Mouse (Mus musculus): ENCODE data around the gene Senp7. TPM values are rescaled to one million over a fixed set of nuclear protein-coding genes. Genes with fewer than 3 reads are reported as not detected.
"Not testable (repeated sequence)": the region's sequence is repeated elsewhere in the genome, so short reads cannot be mapped to it uniquely, and the experiment has no call there.

Senp7 gene
- polyA plus RNA-seq, 1 experiment, result 3.6 TPM

- no peak overlapping the region for H3K4me3 ChIP-seq (ENCODE audit: extremely low read depth, insufficient read depth, insufficient read length)
- 89% methylated on average over 3 of the region's 3 CpGs for WGBS
- no peaks in the 10 kb centered on the region for H3K4me1 ChIP-seq (ENCODE audit: control insufficient read depth, insufficient read depth, insufficient read length)
- no peak for DNase-seq (ENCODE audit: low read depth in 1 of 2, low spot score in 2 of 2)
- TF ChIP-seq CTCF (IDR thresholded peaks at IDR 0.05; ENCODE audit: extremely low read depth, insufficient read depth, insufficient read length, insufficient replicate concordance) (no peak), POLR2A (IDR thresholded peaks at IDR 0.05; ENCODE audit: low read depth, low read length) (no peak)
- H3K36me3 ChIP-seq (ENCODE audit: control insufficient read depth, insufficient read depth, low read length), result peaks cover 16% of the 10 kb centered on the region
- H3K27me3 ChIP-seq (ENCODE audit: control insufficient read depth, insufficient read depth, low read length), result no peaks in the 10 kb centered on the region
- H3K27ac ChIP-seq (ENCODE audit: insufficient read depth, low read length), result no peak overlapping the region
These were observed 67.6 kb downstream of the Senp7 start for GRCm38 (mm10) chr16:56115706-56116105.

GRCm38 (mm10) chr16:56116155-56116554 lies 68.0 kb downstream of the Senp7 start:
- Histone ChIP-seq H3K27ac (ENCODE audit: insufficient read depth, low read length) (no peak overlapping the region), H3K36me3 (ENCODE audit: control insufficient read depth, insufficient read depth, low read length) (peaks cover 17% of the 10 kb centered on the region), H3K4me1 (ENCODE audit: control insufficient read depth, insufficient read depth, insufficient read length) (no peaks in the 10 kb centered on the region), H3K4me3 (ENCODE audit: extremely low read depth, insufficient read depth, insufficient read length) (no peak overlapping the region), H3K27me3 (ENCODE audit: control insufficient read depth, insufficient read depth, low read length) (no peaks in the 10 kb centered on the region)
- 90% methylated on average over 5 of the region's 5 CpGs for WGBS
- no peak for DNase-seq (ENCODE audit: low read depth in 1 of 2, low spot score in 2 of 2)
- no peak for TF ChIP-seq CTCF (IDR thresholded peaks at IDR 0.05; ENCODE audit: extremely low read depth, insufficient read depth, insufficient read length, insufficient replicate concordance)
- TF ChIP-seq POLR2A (IDR thresholded peaks at IDR 0.05; ENCODE audit: low read depth, low read length), result no peak

GRCm38 (mm10) chr16:56117327-56118180 lies 69.4 kb downstream of the Senp7 start:
- peaks cover 15% of the 10 kb centered on the region for H3K36me3 ChIP-seq (ENCODE audit: control insufficient read depth, insufficient read depth, low read length)
- TF ChIP-seq POLR2A (IDR thresholded peaks at IDR 0.05; ENCODE audit: low read depth, low read length) (no peak), CTCF (IDR thresholded peaks at IDR 0.05; ENCODE audit: extremely low read depth, insufficient read depth, insufficient read length, insufficient replicate concordance) (no peak)
- 92% methylated on average over 10 of the region's 10 CpGs for WGBS
- H3K4me3 ChIP-seq (ENCODE audit: extremely low read depth, insufficient read depth, insufficient read length), result no peak overlapping the region
- no peaks in the 10 kb centered on the region for H3K27me3 ChIP-seq (ENCODE audit: control insufficient read depth, insufficient read depth, low read length)
- no peak overlapping the region for H3K27ac ChIP-seq (ENCODE audit: insufficient read depth, low read length)
- no peaks in the 10 kb centered on the region for H3K4me1 ChIP-seq (ENCODE audit: control insufficient read depth, insufficient read depth, insufficient read length)
- no peak for DNase-seq (ENCODE audit: low read depth in 1 of 2, low spot score in 2 of 2)

- H3K27ac ChIP-seq (ENCODE audit: insufficient read depth, low read length), result no peak overlapping the region
- H3K4me1 ChIP-seq (ENCODE audit: control insufficient read depth, insufficient read depth, insufficient read length), result no peaks in the 10 kb centered on the region
- WGBS, result 93% methylated on average over 5 of the region's 5 CpGs
- DNase-seq (ENCODE audit: low read depth in 1 of 2, low spot score in 2 of 2), result no peak
- peaks cover 21% of the 10 kb centered on the region for H3K36me3 ChIP-seq (ENCODE audit: control insufficient read depth, insufficient read depth, low read length)
- H3K4me3 ChIP-seq (ENCODE audit: extremely low read depth, insufficient read depth, insufficient read length), result no peak overlapping the region
- H3K27me3 ChIP-seq (ENCODE audit: control insufficient read depth, insufficient read depth, low read length), result no peaks in the 10 kb centered on the region
- no peak for TF ChIP-seq POLR2A (IDR thresholded peaks at IDR 0.05; ENCODE audit: low read depth, low read length)
- TF ChIP-seq CTCF (IDR thresholded peaks at IDR 0.05; ENCODE audit: extremely low read depth, insufficient read depth, insufficient read length, insufficient replicate concordance), result no peak
These were observed 74.4 kb downstream of the Senp7 start for GRCm38 (mm10) chr16:56122517-56122916.

GRCm38 (mm10) chr16:56124045-56124444 lies 75.9 kb downstream of the Senp7 start:
- H3K27me3 ChIP-seq (ENCODE audit: control insufficient read depth, insufficient read depth, low read length), result no peaks in the 10 kb centered on the region
- no peak overlapping the region for H3K27ac ChIP-seq (ENCODE audit: insufficient read depth, low read length)
- DNase-seq (ENCODE audit: low read depth in 1 of 2, low spot score in 2 of 2), result no peak
- no peak overlapping the region for H3K4me3 ChIP-seq (ENCODE audit: extremely low read depth, insufficient read depth, insufficient read length)
- WGBS, result 92% methylated on average over 3 of the region's 3 CpGs
- TF ChIP-seq CTCF (IDR thresholded peaks at IDR 0.05; ENCODE audit: extremely low read depth, insufficient read depth, insufficient read length, insufficient replicate concordance) (no peak), POLR2A (IDR thresholded peaks at IDR 0.05; ENCODE audit: low read depth, low read length) (no peak)
- H3K36me3 ChIP-seq (ENCODE audit: control insufficient read depth, insufficient read depth, low read length), result peaks cover 23% of the 10 kb centered on the region
- no peaks in the 10 kb centered on the region for H3K4me1 ChIP-seq (ENCODE audit: control insufficient read depth, insufficient read depth, insufficient read length)

GRCm38 (mm10) chr16:56131666-56132065 lies 83.5 kb downstream of the Senp7 start:
- H3K4me1 ChIP-seq (ENCODE audit: control insufficient read depth, insufficient read depth, insufficient read length), result no peaks in the 10 kb centered on the region
- H3K36me3 ChIP-seq (ENCODE audit: control insufficient read depth, insufficient read depth, low read length), result peaks cover 11% of the 10 kb centered on the region; the same call in 1 of the 2 replicates
- no peak overlapping the region for H3K27ac ChIP-seq (ENCODE audit: insufficient read depth, low read length)
- WGBS, result 35% methylated on average over 3 of the region's 3 CpGs
- H3K4me3 ChIP-seq (ENCODE audit: extremely low read depth, insufficient read depth, insufficient read length), result no peak overlapping the region
- H3K27me3 ChIP-seq (ENCODE audit: control insufficient read depth, insufficient read depth, low read length), result no peaks in the 10 kb centered on the region
- peak in 1 of 2 experiments; percentile 42 for DNase-seq (ENCODE audit: low read depth in 1 of 2, low spot score in 2 of 2)
- no peak for TF ChIP-seq CTCF (IDR thresholded peaks at IDR 0.05; ENCODE audit: extremely low read depth, insufficient read depth, insufficient read length, insufficient replicate concordance)

GRCm38 (mm10) chr16:56134149-56134548 lies 86.0 kb downstream of the Senp7 start:
- H3K36me3 ChIP-seq (ENCODE audit: control insufficient read depth, insufficient read depth, low read length), result peaks cover 3% of the 10 kb centered on the region; the same call in 1 of the 2 replicates
- DNase-seq (ENCODE audit: low read depth in 1 of 2, low spot score in 2 of 2), result no peak
- H3K4me1 ChIP-seq (ENCODE audit: control insufficient read depth, insufficient read depth, insufficient read length), result no peaks in the 10 kb centered on the region
- WGBS, result 63% methylated on average over 4 of the region's 4 CpGs
- H3K27ac ChIP-seq (ENCODE audit: insufficient read depth, low read length), result no peak overlapping the region
- H3K27me3 ChIP-seq (ENCODE audit: control insufficient read depth, insufficient read depth, low read length), result no peaks in the 10 kb centered on the region
- H3K4me3 ChIP-seq (ENCODE audit: extremely low read depth, insufficient read depth, insufficient read length), result no peak overlapping the region
- no peak for TF ChIP-seq POLR2A (IDR thresholded peaks at IDR 0.05; ENCODE audit: low read depth, low read length)
- no peak for TF ChIP-seq CTCF (IDR thresholded peaks at IDR 0.05; ENCODE audit: extremely low read depth, insufficient read depth, insufficient read length, insufficient replicate concordance)

- DNase-seq (ENCODE audit: low read depth in 1 of 2, low spot score in 2 of 2); H3K27ac ChIP-seq (ENCODE audit: insufficient read depth, low read length); H3K4me3 ChIP-seq (ENCODE audit: extremely low read depth, insufficient read depth, insufficient read length); H3K4me1 ChIP-seq (ENCODE audit: control insufficient read depth, insufficient read depth, insufficient read length); H3K27me3 ChIP-seq (ENCODE audit: control insufficient read depth, insufficient read depth, low read length); H3K36me3 ChIP-seq (ENCODE audit: control insufficient read depth, insufficient read depth, low read length): not testable (repeated sequence)
- 96% methylated on average over 5 of the region's 5 CpGs for WGBS
These were observed 89.5 kb downstream of the Senp7 start for GRCm38 (mm10) chr16:56137672-56138071.

All from spleen, adult 2 months (tissue).